Mouse (Mus musculus) regulatory T cell (primary cell): ENCODE data around the gene 4921539E11Rik.

Experiments used
- in situ Hi-C: fragments of 300-600 bp; cut with MboI, MseI; formaldehyde crosslinking; loops from one replicate; pipeline ENCODE4 v1.15.1; 2025; ENCODE audit warnings: high pct_unique_total_duplicates

The 4921539E11Rik gene

DNA sequence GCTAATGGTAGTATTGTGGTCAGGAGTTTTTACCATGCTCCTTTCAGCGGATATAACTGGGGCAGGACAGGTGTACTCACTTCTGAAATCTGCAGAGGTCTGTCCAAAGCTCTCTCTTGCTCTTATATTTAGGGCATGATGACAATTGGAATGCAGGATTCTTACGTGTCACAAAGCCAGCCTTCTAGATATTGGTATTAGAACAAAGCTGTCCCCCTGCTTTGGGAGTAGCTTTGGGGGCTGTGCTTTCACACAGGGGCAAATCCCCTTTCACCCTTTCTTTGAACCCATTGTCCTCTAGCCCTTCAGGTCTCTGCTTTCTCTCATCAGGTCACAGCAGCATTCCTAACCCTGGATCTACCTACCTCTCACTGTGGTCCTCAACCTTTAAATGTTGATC lies at the start of gene 4921539E11Rik:
4921539E11Rik (minus strand) TSS at position 101 of the 400 bp plus-strand sequence.
- in situ Hi-C loops = no loop called here

GRCm38 (mm10) chr4:103335134-103335533 lies 44.5 kb upstream of the 4921539E11Rik start:
- in situ Hi-C loops = loop anchor here (25.0 kb wide), 1 partner anchor 1673 kb away; no protein-coding TSS in a partner anchor

- in situ Hi-C loops = loop anchor here (25.0 kb wide), 1 partner anchor 1667 kb away; no protein-coding TSS in a partner anchor
These were observed 38.7 kb upstream of the 4921539E11Rik start for GRCm38 (mm10) chr4:103329348-103329747.

- in situ Hi-C loops = loop anchor here (25.0 kb wide), 1 partner anchor 1665 kb away; no protein-coding TSS in a partner anchor
These were observed 36.3 kb upstream of the 4921539E11Rik start for GRCm38 (mm10) chr4:103326994-103327393.

DNA sequence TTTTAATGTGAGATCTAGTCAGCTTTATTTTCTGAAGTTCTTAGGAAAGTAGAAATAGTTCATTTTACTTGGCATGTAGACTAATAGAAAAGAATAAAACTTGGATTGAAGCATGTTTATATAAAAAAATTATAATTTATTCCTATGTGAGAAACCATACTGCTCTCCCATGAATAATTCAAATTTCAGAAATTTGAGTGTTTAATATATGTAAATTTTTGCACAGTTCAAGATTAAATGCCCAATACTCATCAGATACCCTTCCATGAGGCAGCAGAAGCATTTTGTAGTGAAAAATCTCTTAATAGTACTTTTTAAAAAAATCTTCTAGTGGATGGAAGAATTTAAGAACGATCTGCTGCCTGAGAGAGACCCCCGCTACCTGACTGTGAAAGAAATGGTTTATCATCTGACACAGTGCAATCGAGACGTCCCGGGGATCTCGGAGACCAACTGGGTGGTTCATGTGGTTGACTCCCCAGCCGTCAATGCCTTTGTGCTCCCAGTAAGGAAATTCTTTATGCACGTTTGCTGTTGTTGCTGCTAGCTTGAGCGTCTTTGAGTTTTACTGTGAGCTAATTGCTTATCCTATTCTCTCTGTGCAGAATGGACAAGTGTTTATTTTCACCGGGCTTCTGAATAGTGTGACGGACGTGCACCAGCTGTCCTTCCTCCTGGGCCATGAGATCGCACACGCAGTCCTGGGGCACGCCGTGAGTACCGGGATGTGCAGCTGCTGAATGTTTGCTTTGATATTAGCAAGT lies 34.2 kb upstream of the 4921539E11Rik start:
- in situ Hi-C loops = loop anchor here (25.0 kb wide), 2 partner anchors 1663 to 1787 kb away; partner anchors contain the start of gene Prkaa2

DNA sequence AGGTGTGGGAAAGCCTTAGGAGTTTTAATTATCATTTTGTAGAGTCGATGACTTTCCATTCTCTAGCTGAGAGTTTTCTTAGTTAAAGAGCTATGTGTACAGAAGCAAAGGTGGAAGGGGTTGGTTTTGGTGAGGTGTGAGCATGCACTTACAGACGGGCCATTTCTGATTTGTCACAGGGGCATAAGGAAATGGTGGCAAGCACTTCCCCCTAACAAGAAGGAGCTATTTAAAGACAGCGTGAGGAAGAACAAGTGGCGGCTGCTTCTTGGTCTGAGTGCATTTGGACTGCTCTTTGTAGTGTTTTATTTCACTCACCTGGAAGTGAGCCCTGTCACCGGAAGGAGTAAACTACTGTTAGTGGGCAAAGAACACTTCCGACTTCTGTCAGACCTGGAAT lies 30.8 kb upstream of the 4921539E11Rik start:
- in situ Hi-C loops = loop anchor here (25.0 kb wide), 1 partner anchor 1791 kb away; the partner anchor contains the start of gene Prkaa2

- in situ Hi-C loops = loop anchor here (5.0 to 25.0 kb wide), 3 partner anchors 89 to 1796 kb away; partner anchors contain the start of gene Prkaa2
These were observed 25.2 kb upstream of the 4921539E11Rik start for GRCm38 (mm10) chr4:103315861-103316260.

- in situ Hi-C loops = loop anchor here (5.0 to 25.0 kb wide), 3 partner anchors 33 to 1798 kb away; partner anchors contain the start of gene Prkaa2
These were observed 23.9 kb upstream of the 4921539E11Rik start for GRCm38 (mm10) chr4:103314526-103314910.

DNA sequence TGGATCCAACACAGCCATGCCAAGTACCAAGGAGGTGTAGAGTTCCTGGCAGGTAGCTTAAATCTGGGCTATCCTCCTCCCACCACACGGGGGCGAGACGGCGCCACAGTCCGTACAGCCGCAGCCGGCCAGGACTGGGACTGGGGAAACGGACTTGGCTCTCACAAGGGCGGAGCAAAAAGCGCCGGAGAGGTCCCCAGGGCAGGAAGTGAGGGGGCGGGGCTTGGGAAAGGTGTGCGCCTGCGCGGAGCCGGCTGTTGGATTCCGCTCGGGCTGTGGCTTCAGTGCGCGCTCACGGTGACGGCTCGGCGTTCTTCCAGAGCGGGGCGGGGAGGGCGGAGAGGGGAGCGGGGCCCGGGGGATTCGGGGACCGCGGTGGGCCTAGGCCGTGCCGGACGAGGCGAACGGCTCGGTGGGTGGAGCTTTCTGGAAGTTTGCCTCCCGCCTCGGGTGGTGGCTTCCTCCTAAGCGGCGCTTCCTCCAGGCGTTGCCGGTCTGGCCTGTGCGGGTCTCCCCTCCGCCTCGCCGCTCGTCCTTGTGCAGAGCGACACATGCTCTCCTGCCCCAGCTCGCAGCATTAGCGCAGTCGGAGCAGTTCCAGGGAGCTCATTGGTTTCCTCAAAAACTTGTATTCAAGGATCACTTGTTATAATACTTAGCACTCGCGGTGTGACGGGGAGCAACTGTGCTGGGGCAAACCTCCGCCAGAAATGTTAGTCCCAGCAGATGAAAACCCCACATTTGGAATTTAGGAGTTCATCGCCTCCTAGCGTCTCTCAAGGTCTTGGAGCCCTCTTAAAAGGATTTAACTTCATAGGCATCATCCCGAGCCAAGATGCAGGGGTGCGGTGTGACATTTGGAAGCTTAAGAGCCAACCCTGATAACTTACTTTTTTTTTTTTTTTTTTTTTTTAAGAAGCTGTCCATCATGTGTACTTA lies 23.2 kb upstream of the 4921539E11Rik start, which contains the start of gene Oma1:
Oma1 (plus strand) TSS at position 226 of the 939 bp plus-strand sequence.
- in situ Hi-C loops = loop anchor here (5.0 to 25.0 kb wide), 3 partner anchors 33 to 1798 kb away; partner anchors contain the start of gene Prkaa2

DNA sequence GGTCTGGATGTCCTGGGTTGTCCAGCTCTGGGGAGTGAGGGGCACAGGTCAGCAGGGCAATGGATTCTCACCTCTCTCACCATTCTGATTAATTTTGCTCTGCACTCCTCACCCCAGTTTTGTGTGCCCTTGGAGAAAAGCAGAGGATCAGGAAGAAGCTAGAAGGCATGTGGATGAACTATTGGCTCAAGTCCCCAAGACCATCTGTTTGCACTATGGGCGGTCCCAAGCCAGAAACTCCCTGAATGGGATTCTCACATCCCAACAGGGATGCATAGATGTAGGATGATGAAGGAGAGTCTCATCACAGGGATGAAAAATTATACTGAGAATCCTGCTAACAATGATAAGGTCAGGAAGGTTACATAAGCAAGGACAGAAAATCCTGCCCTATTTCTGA lies 13.2 kb upstream of the 4921539E11Rik start:
- in situ Hi-C loops = loop anchor here (25.0 kb wide), 1 partner anchor 1808 kb away; the partner anchor contains the start of gene Prkaa2

GRCm38 (mm10) chr4:103299342-103299741 lies 8.7 kb upstream of the 4921539E11Rik start:
- in situ Hi-C loops = no loop called here

- in situ Hi-C loops = no loop called here
These were observed 2.3 kb downstream of the 4921539E11Rik start for GRCm38 (mm10) chr4:103288342-103288741.

DNA sequence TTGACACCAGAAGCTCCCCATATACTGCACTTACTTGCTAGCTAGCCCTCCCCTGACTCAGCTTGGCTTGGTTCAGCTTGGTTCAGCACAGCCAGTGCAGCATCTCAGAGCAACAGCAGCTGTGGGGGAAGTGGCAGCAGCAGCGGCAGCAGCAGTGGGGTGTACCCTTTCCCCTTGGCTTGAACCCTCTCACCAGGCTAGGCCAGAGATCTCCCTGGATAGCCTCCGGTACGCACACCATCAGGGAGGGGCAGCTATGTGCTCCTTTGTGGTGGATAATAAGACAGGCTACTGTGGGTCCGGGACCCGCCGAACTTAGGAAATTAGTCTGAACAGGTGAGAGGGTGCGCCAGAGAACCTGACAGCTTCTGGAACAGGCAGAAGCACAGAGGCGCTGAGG lies 17.6 kb downstream of the 4921539E11Rik start:
- in situ Hi-C loops = no loop called here

GRCm38 (mm10) chr4:103269336-103269735 lies 21.3 kb downstream of the 4921539E11Rik start:
- in situ Hi-C loops = loop anchor here (10.0 kb wide), 1 partner anchor 1195 kb away; no protein-coding TSS in a partner anchor

DNA sequence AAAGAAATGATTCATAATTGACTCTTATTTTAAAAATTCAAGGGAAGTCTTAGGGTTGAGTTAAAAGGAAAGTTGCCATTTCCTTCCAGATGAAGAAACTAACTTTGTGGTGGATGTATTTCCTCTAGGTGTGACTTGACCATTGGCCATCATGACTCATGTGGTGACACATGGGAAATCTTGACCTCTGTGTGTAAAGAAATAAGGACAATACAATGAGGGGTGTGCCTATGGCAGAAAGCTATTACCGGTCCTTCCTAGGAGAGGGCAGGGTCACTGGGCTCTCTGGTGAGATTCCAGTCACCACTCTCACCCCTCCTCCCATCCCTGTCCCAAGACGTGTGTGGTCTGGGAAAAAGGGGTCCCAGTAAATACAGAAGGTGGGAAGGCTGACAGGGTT lies 25.5 kb downstream of the 4921539E11Rik start:
- in situ Hi-C loops = loop anchor here (10.0 kb wide), 1 partner anchor 1190 kb away; no protein-coding TSS in a partner anchor

DNA sequence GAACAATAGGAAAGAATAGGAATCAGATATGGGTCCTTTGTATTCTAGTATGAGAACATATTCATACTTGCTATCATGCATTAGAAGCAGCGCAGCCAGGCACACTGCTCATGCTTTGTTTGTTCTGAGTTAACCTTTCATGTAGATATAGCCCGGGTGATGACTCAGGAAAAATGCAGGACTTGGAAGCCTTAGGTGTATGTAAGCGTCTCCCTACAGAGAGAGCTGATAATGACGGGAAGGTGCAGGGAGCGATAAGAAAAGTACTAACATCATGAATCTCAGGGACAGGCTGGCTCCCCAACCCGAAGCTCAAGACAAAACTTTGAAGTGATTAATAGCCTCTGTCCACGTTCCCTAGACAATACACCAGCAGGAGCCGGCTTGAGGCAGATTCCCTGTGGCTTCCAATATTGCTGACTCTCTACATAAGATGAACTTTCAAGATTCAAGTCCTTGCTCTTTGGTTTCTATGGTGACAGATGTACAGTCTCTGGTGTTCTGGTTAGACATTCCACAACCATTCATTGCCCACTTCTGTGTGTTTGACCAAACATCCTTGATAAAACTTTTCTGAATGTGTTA lies 26.8 kb downstream of the 4921539E11Rik start:
- in situ Hi-C loops = loop anchor here (10.0 kb wide), 1 partner anchor 1189 kb away; no protein-coding TSS in a partner anchor

DNA sequence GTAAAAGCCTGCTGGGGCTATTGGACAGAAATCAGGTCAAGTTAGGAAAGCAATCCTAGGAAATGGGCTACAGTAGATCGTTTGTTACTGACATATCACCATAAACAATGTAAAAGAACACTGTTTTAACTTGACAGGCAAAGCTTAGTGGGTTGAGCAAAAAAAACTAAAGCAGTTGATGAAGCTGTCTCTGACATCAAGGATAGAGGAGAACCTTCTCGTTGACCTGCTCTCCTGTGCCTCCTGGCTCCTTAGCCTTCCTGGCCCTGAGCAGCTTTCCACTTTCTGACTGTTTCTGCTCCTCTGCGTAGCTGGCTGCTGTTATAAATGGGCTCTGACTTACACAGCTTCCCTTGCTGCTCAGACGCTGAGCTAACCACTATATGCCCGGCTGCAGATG lies 27.3 kb downstream of the 4921539E11Rik start:
- in situ Hi-C loops = loop anchor here (10.0 kb wide), 1 partner anchor 1189 kb away; no protein-coding TSS in a partner anchor

- in situ Hi-C loops = no loop called here
These were observed 31.8 kb downstream of the 4921539E11Rik start for GRCm38 (mm10) chr4:103258817-103259216.

GRCm38 (mm10) chr4:103253846-103254245 lies 36.8 kb downstream of the 4921539E11Rik start:
- in situ Hi-C loops = loop anchor here (5.0 kb wide), 1 partner anchor 53 kb away; no protein-coding TSS in a partner anchor

- in situ Hi-C loops = loop anchor here (5.0 kb wide), 1 partner anchor 58 kb away; no protein-coding TSS in a partner anchor
These were observed 41.1 kb downstream of the 4921539E11Rik start for GRCm38 (mm10) chr4:103249436-103250085.
